Mouse (Mus musculus): Measurements from ENCODE around the gene Gdi2. TPM values are rescaled to one million over a fixed set of nuclear protein-coding genes. Genes with fewer than 3 reads are reported as not detected.
"Not testable (repeated sequence)": the region's sequence is repeated elsewhere in the genome, so short reads cannot be mapped to it uniquely, and the experiment has no call there.

Gene Gdi2
- total and polyA plus RNA-seq, 2 experiments from 2014 or later: 300 to 376 TPM

DNA sequence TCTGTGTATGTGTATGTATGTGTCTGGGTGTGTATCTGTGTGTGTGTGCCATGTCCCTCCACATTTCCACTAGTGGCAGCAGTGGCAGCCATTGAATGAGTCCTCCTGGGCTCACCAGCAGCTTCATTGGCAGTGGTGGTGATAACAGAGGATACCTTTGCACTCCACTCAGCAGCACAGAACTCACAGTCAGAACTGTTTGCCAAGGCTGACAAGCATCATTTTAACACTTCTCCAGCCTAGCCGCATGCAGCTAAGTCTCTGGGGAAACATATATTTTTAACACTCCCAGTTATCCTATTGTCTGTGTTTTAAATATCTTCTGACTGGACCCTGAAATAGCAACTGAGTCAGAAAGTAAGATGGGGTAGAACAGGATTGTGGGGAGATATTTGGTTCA is 13.9 kb upstream of the Gdi2 start:
- DNase-seq (no peak), ATAC-seq (no peak)
- no peaks in the 10 kb centered on the region for H3K27me3 ChIP-seq (ENCODE audit: insufficient read depth, low read length)
- WGBS: 80% methylated on average over 1 of the region's 1 CpGs
- H3K4me3 ChIP-seq (ENCODE audit: low read depth, low read length): no peak overlapping the region
- H3K9ac ChIP-seq: no peak overlapping the region
- H3K4me2 ChIP-seq (ENCODE audit: low read depth): no peak overlapping the region
- no peak for TF ChIP-seq CTCF (IDR thresholded peaks at IDR 0.05; ENCODE audit: low read depth)
- no peaks in the 10 kb centered on the region for H3K4me1 ChIP-seq (ENCODE audit: insufficient read depth)
- H3K36me3 ChIP-seq (ENCODE audit: insufficient read depth): no peaks in the 10 kb centered on the region
- no peak overlapping the region for H3K27ac ChIP-seq (ENCODE audit: low read depth, low read length)
- no peaks in the 10 kb centered on the region for H3K9me3 ChIP-seq (ENCODE audit: low read length)

DNA sequence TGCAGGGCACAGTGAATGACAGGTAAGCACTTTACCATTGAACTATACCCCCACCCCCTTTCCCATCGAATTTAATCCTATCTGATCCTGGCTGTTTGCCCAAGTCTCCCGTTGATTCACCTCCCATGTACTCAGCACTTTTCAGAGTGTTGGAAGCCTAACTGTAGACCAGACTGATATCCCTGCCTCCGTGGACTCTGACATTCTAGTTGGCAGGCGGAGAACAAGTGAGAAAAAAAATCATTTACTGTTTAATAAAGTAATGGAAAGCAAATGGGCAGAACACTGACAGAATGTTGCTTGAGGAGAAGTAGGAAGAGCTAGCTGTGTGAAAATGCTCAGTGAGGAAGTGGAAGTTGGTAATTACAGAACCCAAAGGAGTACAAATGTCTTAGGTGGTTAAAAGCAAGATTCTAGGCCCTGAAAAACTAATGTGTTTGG is 12.2 kb upstream of the Gdi2 start:
- ATAC-seq (no peak), DNase-seq (no peak)
- H3K36me3 ChIP-seq (ENCODE audit: insufficient read depth): no peaks in the 10 kb centered on the region
- no peak overlapping the region for H3K4me3 ChIP-seq (ENCODE audit: low read depth, low read length)
- H3K27ac ChIP-seq (ENCODE audit: low read depth, low read length): no peak overlapping the region
- H3K9ac ChIP-seq: no peak overlapping the region
- H3K4me2 ChIP-seq (ENCODE audit: low read depth): no peak overlapping the region
- H3K27me3 ChIP-seq (ENCODE audit: insufficient read depth, low read length): no peaks in the 10 kb centered on the region
- H3K4me1 ChIP-seq (ENCODE audit: insufficient read depth): no peaks in the 10 kb centered on the region
- no peak for TF ChIP-seq CTCF (IDR thresholded peaks at IDR 0.05; ENCODE audit: low read depth)
- no peaks in the 10 kb centered on the region for H3K9me3 ChIP-seq (ENCODE audit: low read length)
- WGBS: 32% methylated on average over 4 of the region's 4 CpGs

DNA sequence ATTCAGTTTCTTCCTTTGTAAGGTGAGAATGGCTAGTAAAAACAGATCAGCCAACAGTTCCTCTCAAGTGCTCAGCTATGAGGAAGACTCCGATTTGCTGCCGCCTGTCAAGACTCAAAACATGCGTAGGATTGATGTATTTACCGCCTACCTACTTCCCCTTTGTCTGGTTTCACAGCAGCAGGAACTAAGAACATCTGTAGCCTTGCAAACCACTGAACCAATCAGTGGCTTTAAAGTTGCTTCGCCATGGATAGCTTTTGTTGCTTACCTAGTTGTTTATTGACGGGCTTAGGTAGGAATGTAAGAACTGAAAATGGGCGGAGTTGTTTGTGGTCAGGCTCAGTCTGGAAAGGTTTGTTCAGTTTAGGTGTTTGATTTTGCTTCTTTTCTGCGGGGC is 11.5 kb upstream of the Gdi2 start:
- Histone ChIP-seq H3K9ac (no peak overlapping the region), H3K27me3 (ENCODE audit: insufficient read depth, low read length) (no peaks in the 10 kb centered on the region), H3K27ac (ENCODE audit: low read depth, low read length) (no peak overlapping the region), H3K4me1 (ENCODE audit: insufficient read depth) (no peaks in the 10 kb centered on the region), H3K9me3 (ENCODE audit: low read length) (no peaks in the 10 kb centered on the region), H3K36me3 (ENCODE audit: insufficient read depth) (no peaks in the 10 kb centered on the region), H3K4me2 (ENCODE audit: low read depth) (no peak overlapping the region), H3K4me3 (ENCODE audit: low read depth, low read length) (no peak overlapping the region)
- WGBS: 84% methylated on average over 8 of the region's 8 CpGs
- ATAC-seq (no peak), DNase-seq (no peak)
- TF ChIP-seq CTCF (IDR thresholded peaks at IDR 0.05; ENCODE audit: low read depth): no peak

DNA sequence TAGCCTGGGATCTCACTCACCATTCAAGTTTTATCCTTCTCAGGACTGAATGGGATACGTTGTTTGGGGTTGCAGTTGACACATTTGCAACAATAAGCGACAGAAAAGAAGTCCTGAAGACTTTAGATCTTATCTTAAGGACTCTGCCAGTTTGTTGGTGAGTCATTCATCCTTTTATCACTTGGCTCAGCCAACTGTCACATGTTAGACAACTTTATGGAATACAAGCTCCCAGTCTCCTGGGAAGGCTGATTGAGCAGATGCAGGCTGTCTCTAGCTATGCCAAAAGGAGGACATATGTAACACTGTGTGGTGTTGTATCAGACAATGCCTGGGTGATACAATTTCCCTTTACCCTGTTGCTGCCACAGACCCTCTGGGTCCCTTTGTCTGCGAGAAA is 7.4 kb upstream of the Gdi2 start:
- Histone ChIP-seq H3K9me3 (ENCODE audit: low read length) (no peaks in the 10 kb centered on the region), H3K27ac (ENCODE audit: low read depth, low read length) (no peak overlapping the region), H3K27me3 (ENCODE audit: insufficient read depth, low read length) (no peaks in the 10 kb centered on the region), H3K4me1 (ENCODE audit: insufficient read depth) (no peaks in the 10 kb centered on the region), H3K4me2 (ENCODE audit: low read depth) (no peak overlapping the region), H3K36me3 (ENCODE audit: insufficient read depth) (no peaks in the 10 kb centered on the region), H3K4me3 (ENCODE audit: low read depth, low read length) (no peak overlapping the region), H3K9ac (no peak overlapping the region)
- DNase-seq (no peak), ATAC-seq (peak; percentile 70)
- WGBS: 51% methylated on average over 3 of the region's 3 CpGs
- no peak for TF ChIP-seq CTCF (IDR thresholded peaks at IDR 0.05; ENCODE audit: low read depth)

DNA sequence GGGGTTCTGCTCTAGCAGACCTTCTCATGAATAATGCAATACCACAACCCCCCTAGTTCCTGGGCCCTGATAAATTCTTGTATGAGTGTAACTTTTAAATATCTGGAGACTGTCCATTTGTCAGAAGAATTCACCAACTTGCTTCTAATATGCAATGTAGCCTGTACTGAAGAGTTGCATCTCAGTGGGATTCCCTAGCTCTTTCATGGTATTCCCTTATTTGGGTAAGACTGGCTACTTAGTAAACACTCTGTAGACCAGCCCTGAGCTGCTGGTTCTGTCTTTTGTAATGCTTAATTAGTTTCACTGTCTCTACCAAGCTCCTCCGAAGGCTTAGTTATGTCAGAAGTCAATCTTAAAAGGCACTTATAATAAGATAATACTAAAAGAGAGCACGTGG is 6.7 kb upstream of the Gdi2 start:
- H3K4me2 ChIP-seq (ENCODE audit: low read depth); DNase-seq; ATAC-seq; H3K27me3 ChIP-seq (ENCODE audit: insufficient read depth, low read length); H3K4me1 ChIP-seq (ENCODE audit: insufficient read depth); H3K9ac ChIP-seq; H3K27ac ChIP-seq (ENCODE audit: low read depth, low read length); H3K4me3 ChIP-seq (ENCODE audit: low read depth, low read length); H3K36me3 ChIP-seq (ENCODE audit: insufficient read depth); H3K9me3 ChIP-seq (ENCODE audit: low read length): not testable (repeated sequence)
- WGBS: 53% methylated on average over 2 of the region's 2 CpGs

DNA sequence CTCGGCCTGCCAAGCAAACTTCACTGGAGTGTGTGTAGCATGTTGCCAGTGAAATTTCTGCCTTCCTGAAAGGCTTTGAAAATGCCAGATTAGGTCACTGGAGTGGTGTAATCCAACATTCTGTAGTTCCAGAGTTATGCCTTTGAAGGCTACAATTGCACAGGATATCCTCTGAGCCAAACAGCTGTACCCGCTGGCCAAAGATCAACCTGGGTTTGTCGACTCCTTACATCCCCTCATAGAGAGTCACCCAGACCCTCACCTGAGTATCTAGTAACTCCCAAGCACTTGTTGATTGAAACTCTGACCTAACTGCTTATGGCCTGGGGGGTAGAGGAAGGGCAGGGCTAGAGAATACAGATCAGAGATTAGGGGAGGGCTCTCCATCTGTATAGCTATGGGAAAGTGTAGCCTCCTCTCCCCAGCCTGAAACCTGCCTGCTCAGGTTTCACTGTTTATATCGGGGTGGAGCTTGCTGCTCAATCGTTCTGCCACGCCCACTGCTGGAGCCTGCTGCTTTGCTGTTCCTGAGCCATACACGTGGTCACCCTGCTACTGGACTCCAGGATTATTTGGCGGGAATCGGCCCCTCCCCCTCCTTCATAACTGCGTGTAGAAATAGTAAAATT is 6.1 kb upstream of the Gdi2 start:
- H3K27ac ChIP-seq (ENCODE audit: low read depth, low read length): no peak overlapping the region
- no peak overlapping the region for H3K4me3 ChIP-seq (ENCODE audit: low read depth, low read length)
- no peaks in the 10 kb centered on the region for H3K9me3 ChIP-seq (ENCODE audit: low read length)
- H3K4me1 ChIP-seq (ENCODE audit: insufficient read depth): no peaks in the 10 kb centered on the region
- ATAC-seq: no peak
- H3K27me3 ChIP-seq (ENCODE audit: insufficient read depth, low read length): no peaks in the 10 kb centered on the region
- TF ChIP-seq CTCF (IDR thresholded peaks at IDR 0.05; ENCODE audit: low read depth): no peak
- DNase-seq: no peak
- 68% methylated on average over 10 of the region's 10 CpGs for WGBS
- H3K9ac ChIP-seq: no peak overlapping the region
- H3K4me2 ChIP-seq (ENCODE audit: low read depth): no peak overlapping the region
- no peaks in the 10 kb centered on the region for H3K36me3 ChIP-seq (ENCODE audit: insufficient read depth)

DNA sequence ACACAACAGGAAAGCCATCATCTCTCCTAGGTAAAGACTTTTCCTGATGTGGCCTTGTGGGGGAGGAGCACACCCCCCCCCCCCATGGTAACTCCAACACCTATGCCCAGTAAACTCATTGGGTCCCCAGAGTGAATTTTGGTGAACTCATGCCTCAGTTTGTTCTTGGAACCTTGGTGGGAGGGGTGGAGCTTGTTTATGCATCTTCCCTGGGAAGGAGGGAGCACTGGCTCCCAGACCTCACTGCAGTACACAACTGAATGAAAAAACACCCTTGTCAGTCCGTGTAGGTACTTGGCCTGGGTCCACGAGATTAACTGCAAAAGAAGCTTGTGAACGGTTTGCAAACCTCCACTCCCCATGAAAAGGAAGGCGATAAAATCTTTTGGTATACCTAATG is 5.4 kb upstream of the Gdi2 start:
- DNase-seq (no peak), ATAC-seq (no peak)
- Histone ChIP-seq H3K4me1 (ENCODE audit: insufficient read depth) (no peaks in the 10 kb centered on the region), H3K27me3 (ENCODE audit: insufficient read depth, low read length) (no peaks in the 10 kb centered on the region), H3K27ac (ENCODE audit: low read depth, low read length) (no peak overlapping the region), H3K9me3 (ENCODE audit: low read length) (no peaks in the 10 kb centered on the region), H3K9ac (no peak overlapping the region), H3K4me3 (ENCODE audit: low read depth, low read length) (no peak overlapping the region), H3K4me2 (ENCODE audit: low read depth) (no peak overlapping the region), H3K36me3 (ENCODE audit: insufficient read depth) (no peaks in the 10 kb centered on the region)
- TF ChIP-seq CTCF (IDR thresholded peaks at IDR 0.05; ENCODE audit: low read depth): no peak
- WGBS: 68% methylated on average over 4 of the region's 4 CpGs

Measured in forebrain, postnatal 0 days (tissue).